9 mouse cellular contexts compared by ENCODE assay signal in genomic region chr7:141949799-141950103, GRCm38 (mm10). TPM values are rescaled to one million over a fixed set of nuclear protein-coding genes. Genes with fewer than 3 reads are reported as not detected.
DNase-seq lines count a peak whose midpoint lies in the region; ATAC-seq and TF ChIP-seq lines count a peak whose summit lies in the region.
"Had no signal": no experiment of that assay in that cellular context is flagged by ENCODE, and none has a peak within 500 bp of the region (broad histone marks: within the 10 kb centered on the region; RNA-seq: fewer than 3 reads in every experiment).

No protein-coding gene starts in this region.

- DNase-seq in heart, postnatal 0 days (ENCODE audit: low spot score) = no peak
- DNase-seq in heart, adult 9 months (ENCODE audit: low spot score in 2 of 2) = no peak
- DNase-seq in midbrain, embryonic 11.5 days (ENCODE audit: low spot score, missing footprints) = no peak
- no peak for DNase-seq in adrenal gland, adult (ENCODE audit: inconsistent age in 2 of 2, low spot score in 1 of 2)
- no peak for DNase-seq in right cerebral cortex, postnatal 10 days (ENCODE audit: low spot score in 2 of 2)
- DNase-seq in urinary bladder, postnatal 14 days (ENCODE audit: low spot score) = no peak

- peak overlapping the region; percentile 81 for H3K4me2 ChIP-seq in heart, postnatal 0 days (ENCODE audit: low read depth, low read length)
- peak overlapping the region; percentile 71 for H3K4me2 ChIP-seq in hindbrain, embryonic 12.5 days (replicated peaks)
- peak overlapping the region; percentile 89 for H3K4me2 ChIP-seq in midbrain, embryonic 11.5 days

- TF ChIP-seq EP300 in heart, postnatal 0 days (IDR thresholded peaks at IDR 0.05; ENCODE audit: low read depth) = no peak

- no peaks in the 10 kb centered on the region for H3K36me3 ChIP-seq in heart, postnatal 0 days (replicated peaks; ENCODE audit: control insufficient read depth, insufficient read depth, low read length)
- H3K36me3 ChIP-seq in hindbrain, embryonic 12.5 days = peaks cover 6% of the 10 kb centered on the region; the same call in 1 of the 2 replicates
- peaks cover 8% of the 10 kb centered on the region for H3K36me3 ChIP-seq in midbrain, embryonic 11.5 days (ENCODE audit: control insufficient read depth, insufficient read depth, low read length)
- H3K36me3 ChIP-seq: G1E had no signal

- no peak for TF ChIP-seq CTCF in heart, postnatal 0 days (IDR thresholded peaks at IDR 0.05; ENCODE audit: low read depth)
- no peak for TF ChIP-seq CTCF in cortical plate, adult 2 months (IDR thresholded peaks at IDR 0.05; ENCODE audit: extremely low read depth, insufficient read depth, low read length)

- no peak overlapping the region for H3K27ac ChIP-seq in heart, postnatal 0 days (ENCODE audit: low read depth)
- H3K27ac ChIP-seq in cortical plate, adult 2 months (ENCODE audit: insufficient read depth, low read length) = peak overlapping the region; percentile 95
- H3K27ac ChIP-seq in hindbrain, embryonic 12.5 days = peak overlapping the region; percentile 99
- H3K27ac ChIP-seq in midbrain, embryonic 11.5 days (ENCODE audit: low read depth, low read length) = peak overlapping the region; percentile 95

- peak overlapping the region; percentile 44 for H3K4me3 ChIP-seq in heart, postnatal 0 days (ENCODE audit: low read depth, low read length)
- peak overlapping the region; percentile 90 for H3K4me3 ChIP-seq in cortical plate, adult 2 months (ENCODE audit: insufficient read depth, low read length)
- H3K4me3 ChIP-seq in hindbrain, embryonic 12.5 days = peak overlapping the region; percentile 90
- H3K4me3 ChIP-seq in midbrain, embryonic 11.5 days (ENCODE audit: low read depth, low read length) = peak overlapping the region; percentile 97

- 0% methylated on average over 11 of the region's 54 CpGs for WGBS in heart, postnatal 0 days
- WGBS in hindbrain, embryonic 12.5 days = 0% methylated on average over 29 of the region's 54 CpGs
- WGBS in midbrain, embryonic 11.5 days = 0% methylated on average over 34 of the region's 54 CpGs

- H3K4me1 ChIP-seq in heart, postnatal 0 days (ENCODE audit: control insufficient read depth, insufficient read depth) = no peaks in the 10 kb centered on the region
- peaks cover 17% of the 10 kb centered on the region for H3K4me1 ChIP-seq in cortical plate, adult 2 months (ENCODE audit: control insufficient read depth, insufficient read depth, low read length)
- H3K4me1 ChIP-seq in hindbrain, embryonic 12.5 days = peaks cover 69% of the 10 kb centered on the region
- H3K4me1 ChIP-seq in midbrain, embryonic 11.5 days (ENCODE audit: control insufficient read depth, insufficient read depth, low read length) = peaks cover 38% of the 10 kb centered on the region

- ATAC-seq in heart, postnatal 0 days (ENCODE audit: insufficient read depth, low read depth) = no peak
- ATAC-seq in hindbrain, embryonic 12.5 days (ENCODE audit: low FRiP score) = peak; percentile 42
- ATAC-seq in midbrain, embryonic 11.5 days (ENCODE audit: low FRiP score) = peak; percentile 45; the same call in 1 of the 2 replicates

- H3K9ac ChIP-seq in heart, postnatal 0 days (replicated peaks; ENCODE audit: low read depth, low read length) = 0 out of 2 replicates have a peak overlapping the region, but pooled peaks have one; percentile 33
- H3K9ac ChIP-seq in hindbrain, embryonic 12.5 days = peak overlapping the region; percentile 99
- peak overlapping the region; percentile 100 for H3K9ac ChIP-seq in midbrain, embryonic 11.5 days (ENCODE audit: low read length)

- H3K9me3 ChIP-seq in heart, postnatal 0 days (replicated peaks; ENCODE audit: control insufficient read depth, low read length) = no peaks in the 10 kb centered on the region; the same call in 1 of the 2 replicates
- H3K9me3 ChIP-seq in hindbrain, embryonic 12.5 days (replicated peaks) = no peaks in the 10 kb centered on the region
- H3K9me3 ChIP-seq in midbrain, embryonic 11.5 days (ENCODE audit: control insufficient read depth, low read length) = no peaks in the 10 kb centered on the region

- no peak for TF ChIP-seq POLR2A in cortical plate, adult 2 months (IDR thresholded peaks at IDR 0.05; ENCODE audit: extremely low read depth, insufficient read depth, low read length)

- H3K27me3 ChIP-seq in heart, postnatal 0 days (ENCODE audit: control insufficient read depth, insufficient read depth, low read length) = peaks cover 87% of the 10 kb centered on the region
- peaks cover 27% of the 10 kb centered on the region for H3K27me3 ChIP-seq in hindbrain, embryonic 12.5 days
- peaks cover 3% of the 10 kb centered on the region; the same call in 1 of the 2 replicates for H3K27me3 ChIP-seq in midbrain, embryonic 11.5 days (ENCODE audit: control insufficient read depth, insufficient read depth, low read length)

RNA-seq across cellular contexts. Expression of gene Brsk2, which starts 0.2 kb away (rescaled TPM):
- total RNA-seq in heart, postnatal 0 days (2014; rRNA removed; ENCODE audit: low replicate concordance) = not detected in 2 replicates
- polyA plus RNA-seq in heart, postnatal 0 days (2015; fragmentation: Nextera tagmentation; extraction: Ambion mirVana) = 0.30 and 0.37 TPM in 2 replicates
- polyA plus RNA-seq in cortical plate, adult 2 months (2012; rRNA removed) = 179 and 188 TPM in 2 replicates
- polyA plus RNA-seq in hindbrain, embryonic 12.5 days (2016; fragmentation: Nextera tagmentation; extraction: Ambion mirVana) = 15.9 and 18.6 TPM in 2 replicates
- polyA plus RNA-seq in midbrain, embryonic 11.5 days (2014; fragmentation: Nextera tagmentation; extraction: Ambion mirVana) = 9.9 and 11.4 TPM in 2 replicates
- polyA plus RNA-seq: G1E had no signal

RNA-seq across cellular contexts. Expression of gene Tollip, which starts 31.4 kb away (rescaled TPM):
- total RNA-seq in heart, postnatal 0 days (2014; rRNA removed; ENCODE audit: low replicate concordance) = 60.0 and 70.3 TPM in 2 replicates
- polyA plus RNA-seq in heart, postnatal 0 days (2015; fragmentation: Nextera tagmentation; extraction: Ambion mirVana) = 28.1 and 30.8 TPM in 2 replicates
- polyA plus RNA-seq in cortical plate, adult 2 months (2012; rRNA removed) = 121 and 122 TPM in 2 replicates
- 65.1 and 67.3 TPM in 2 replicates for polyA plus RNA-seq in hindbrain, embryonic 12.5 days (2016; fragmentation: Nextera tagmentation; extraction: Ambion mirVana)
- polyA plus RNA-seq in midbrain, embryonic 11.5 days (2014; fragmentation: Nextera tagmentation; extraction: Ambion mirVana) = 55.5 and 56.4 TPM in 2 replicates

Comparison
In these comparisons a context has a peak if more than half of its experiments do, and no peak if none do; other contexts are left out.
1. H3K4me3 ChIP-seq: peak in every context shown above with its lines; median percentile 97 in midbrain, embryonic 11.5 days; 90 in cortical plate, adult 2 months; 90 in hindbrain, embryonic 12.5 days; 44 in heart, postnatal 0 days.
2. H3K9ac ChIP-seq: peak in every context shown above with its lines; median percentile 100 in midbrain, embryonic 11.5 days; 99 in hindbrain, embryonic 12.5 days; 33 in heart, postnatal 0 days.